Mouse (Mus musculus) erythroblast, embryonic 14.5 days (primary cell): Measurements from ENCODE around the gene Cpne2. TPM values are rescaled to one million over a fixed set of nuclear protein-coding genes. Genes with fewer than 3 reads are reported as not detected.
A peak's percentile ranks its signal among the peaks of the same experiment; 100 is the strongest.

Source experiments
- H3K27me3 ChIP-seq: 2 replicates; pipeline ENCODE4 v1.6.1; 2012; ENCODE audit warnings: inconsistent platforms; ENCODE audit not compliant: control insufficient read depth
- H3K36me3 ChIP-seq: 2 replicates; pipeline ENCODE4 v1.6.1; 2012; ENCODE audit warnings: mild to moderate bottlenecking, inconsistent platforms; ENCODE audit not compliant: control insufficient read depth
- H3K4me1 ChIP-seq: 2 replicates; pipeline ENCODE4 v1.6.1; 2012; ENCODE audit warnings: inconsistent platforms; ENCODE audit not compliant: control insufficient read depth
- H3K4me3 ChIP-seq: replicated peaks from 2 replicates; pipeline ENCODE3; 2012; ENCODE audit warnings: moderate library complexity, mild to moderate bottlenecking, inconsistent platforms
- H3K9me3 ChIP-seq: 2 replicates; pipeline ENCODE4 v1.6.1; 2012; ENCODE audit warnings: low read length, inconsistent platforms, mixed read lengths; ENCODE audit not compliant: control insufficient read depth
- GATA1 ChIP-seq: IDR thresholded peaks from 2 replicates; pipeline ENCODE4 v1.6.1; 2012; ENCODE audit warnings: low read length, inconsistent platforms, mixed read lengths
- TAL1 ChIP-seq: IDR thresholded peaks from 3 replicates; pipeline ENCODE4 v1.6.1; 2012; ENCODE audit warnings: low read length, inconsistent platforms, mixed read lengths
- polyA plus RNA-seq: library from polyadenylated mRNA; stranded (reverse); fragments of >175 nt; gene quantifications from 2 replicates; pipeline ENCODE4 v1.2.3, GENCODE M21; 2012

Gene Cpne2
- polyA plus RNA-seq = 0.06 TPM in 1 of 2 replicates, not detected in the other

DNA sequence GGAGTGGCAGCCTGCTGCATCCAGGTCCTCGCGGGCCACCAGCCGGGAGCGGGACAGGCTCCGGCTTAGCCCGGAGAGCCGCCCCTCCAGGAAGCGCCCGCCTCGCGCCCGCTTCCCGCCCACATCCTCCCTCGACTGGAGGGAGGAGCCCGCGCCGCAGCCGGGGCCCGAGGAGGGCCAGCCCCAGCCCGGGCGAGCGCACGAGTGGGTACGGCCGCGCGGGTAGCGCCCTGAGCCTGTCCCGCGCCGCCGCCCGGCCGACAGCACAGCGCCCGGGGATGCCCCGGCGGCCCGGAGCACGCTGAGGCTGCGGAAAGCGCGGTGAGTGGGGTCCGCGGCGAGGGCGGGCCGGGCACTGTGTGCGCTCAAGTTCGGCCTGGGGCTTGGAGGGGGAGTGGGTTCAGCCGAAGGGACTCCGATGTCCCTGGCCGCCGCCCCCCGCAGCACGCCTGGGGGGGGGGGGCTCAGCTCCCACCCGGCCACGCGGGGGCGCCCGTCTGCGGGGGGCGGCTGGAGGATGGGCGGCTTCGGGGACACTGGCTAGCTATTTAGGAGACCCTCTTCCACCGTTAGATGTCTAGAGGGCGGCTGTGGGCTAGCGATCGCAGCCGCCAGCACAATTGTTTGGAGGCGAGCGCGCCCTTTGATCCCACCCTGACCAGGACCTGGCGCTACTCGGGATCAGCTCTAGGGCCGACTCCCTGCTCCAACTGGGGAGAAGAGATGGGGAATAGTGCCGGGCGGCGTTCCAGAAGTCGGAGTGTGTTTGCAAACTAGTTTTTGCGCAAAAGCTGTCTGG is at the start of gene Cpne2:
Cpne2 (plus strand) TSS at position 118 of the 799 bp plus-strand sequence.
- Histone ChIP-seq H3K36me3 (no peaks in the 10 kb centered on the region), H3K4me3 (peak within 1 kb of the TSS; percentile 49), H3K9me3 (no peaks in the 10 kb centered on the region; the same call in 1 of the 2 replicates), H3K4me1 (no peaks in the 10 kb centered on the region), H3K27me3 (peaks cover 67% of the 10 kb centered on the region)
- TF ChIP-seq TAL1 (no peak), GATA1 (no peak)

DNA sequence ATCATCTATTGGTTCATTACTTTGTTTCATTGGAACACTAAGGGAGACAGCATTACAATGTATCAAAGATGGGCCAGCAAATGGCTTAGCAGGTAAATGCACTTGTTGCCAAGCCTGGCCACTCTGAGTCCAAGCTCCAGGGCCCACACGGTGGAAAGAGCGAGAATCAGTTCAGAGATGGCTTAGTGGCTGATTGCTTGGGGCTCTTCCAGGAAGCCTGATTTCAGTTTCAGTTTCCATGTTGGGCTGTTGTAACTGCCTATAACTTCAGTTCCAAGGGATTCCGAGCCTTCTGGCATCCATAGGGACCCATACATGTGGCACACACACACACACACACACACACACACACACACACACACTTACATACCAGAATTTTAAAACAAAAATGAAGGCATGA is 47.5 kb upstream of the Cpne2 start:
- H3K9me3 ChIP-seq = no peaks in the 10 kb centered on the region
- no peaks in the 10 kb centered on the region for H3K27me3 ChIP-seq
- H3K4me1 ChIP-seq = peaks cover 6% of the 10 kb centered on the region
- H3K4me3 ChIP-seq = no peak overlapping the region
- H3K36me3 ChIP-seq = no peaks in the 10 kb centered on the region
- no peak for TF ChIP-seq GATA1

DNA sequence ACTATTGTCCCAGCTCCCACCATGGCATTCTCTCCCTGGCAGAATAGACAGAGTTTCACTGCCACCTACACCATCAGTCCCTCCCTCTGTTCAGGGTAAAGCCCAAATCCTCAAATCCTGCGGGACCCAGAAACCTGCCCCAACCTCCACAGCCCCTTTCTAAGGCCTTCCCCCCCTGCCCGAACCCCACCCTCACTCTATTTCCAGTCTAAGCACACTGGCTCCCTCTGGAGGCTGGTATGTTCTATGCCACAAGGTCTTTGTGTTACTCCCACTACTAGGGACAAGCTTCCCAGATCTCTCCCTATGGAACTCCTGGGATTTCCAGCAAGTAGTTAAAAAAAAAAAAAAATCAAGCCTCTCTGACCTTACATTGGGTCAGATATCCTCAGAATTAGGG is 46.9 kb upstream of the Cpne2 start:
- no peaks in the 10 kb centered on the region for H3K27me3 ChIP-seq

DNA sequence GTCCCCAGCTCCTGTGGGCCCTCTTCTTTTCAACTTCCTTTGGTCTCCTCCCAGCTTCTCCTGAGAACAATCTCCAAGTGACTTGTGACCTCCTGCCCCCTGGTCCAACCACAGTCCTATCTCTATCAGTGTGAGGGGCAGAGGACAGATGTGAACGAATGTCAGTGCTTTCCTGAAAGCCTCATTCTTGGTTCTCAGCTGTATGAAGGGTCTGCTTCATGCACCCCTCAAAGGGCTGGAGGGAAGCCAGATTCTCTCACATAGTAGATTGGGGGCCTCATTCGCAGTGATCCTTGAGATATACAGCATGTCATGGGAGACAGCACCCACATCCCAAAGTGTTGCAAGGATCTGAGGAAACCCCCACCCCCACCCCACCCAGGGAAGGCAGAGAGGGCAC is 44.8 kb upstream of the Cpne2 start:
- Histone ChIP-seq H3K9me3 (no peaks in the 10 kb centered on the region), H3K36me3 (no peaks in the 10 kb centered on the region), H3K27me3 (no peaks in the 10 kb centered on the region), H3K4me3 (no peak overlapping the region), H3K4me1 (peaks cover 11% of the 10 kb centered on the region)
- no peak for TF ChIP-seq GATA1
- TF ChIP-seq TAL1 = no peak

More for the DNA sequence above, 46.9 kb upstream of the Cpne2 start:
- Histone ChIP-seq H3K9me3 (no peaks in the 10 kb centered on the region), H3K4me1 (peaks cover 6% of the 10 kb centered on the region), H3K36me3 (no peaks in the 10 kb centered on the region), H3K4me3 (no peak overlapping the region)
- no peak for TF ChIP-seq TAL1

DNA sequence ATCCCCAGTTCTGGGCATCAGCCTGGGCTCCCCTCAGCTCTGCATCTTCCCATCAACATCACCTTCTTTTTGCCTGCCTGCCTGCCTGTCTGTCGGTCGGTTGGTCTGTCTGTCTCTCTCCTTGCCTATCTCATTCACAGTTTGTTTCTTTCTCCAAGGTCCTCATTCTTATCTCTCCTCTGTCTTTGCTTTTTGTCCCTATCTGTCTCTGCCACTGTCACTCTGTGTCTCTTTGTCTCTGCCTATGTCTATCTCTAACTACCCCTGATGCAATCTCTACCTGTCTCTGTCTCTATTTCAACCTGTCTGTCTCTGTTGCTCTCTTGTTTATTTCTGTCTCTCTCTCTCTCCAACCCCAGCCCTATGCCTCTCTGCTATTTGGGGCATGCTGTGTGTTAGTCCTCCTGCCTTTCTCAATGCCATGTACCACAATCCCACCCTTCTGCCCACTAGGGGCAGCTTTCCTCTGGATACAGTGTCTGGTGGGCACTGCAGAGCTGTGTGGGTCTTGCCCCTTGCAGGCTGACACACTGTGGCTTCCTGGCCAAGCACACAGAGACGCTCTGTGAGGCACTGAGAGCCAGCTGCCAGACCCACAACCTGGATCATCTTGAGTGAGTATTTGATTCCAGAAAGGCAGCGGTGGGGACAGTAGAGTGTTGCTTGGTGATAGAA is 42.8 kb upstream of the Cpne2 start:
- no peaks in the 10 kb centered on the region for H3K9me3 ChIP-seq
- TF ChIP-seq TAL1 (no peak), GATA1 (no peak)
- H3K27me3 ChIP-seq = no peaks in the 10 kb centered on the region
- peaks cover 11% of the 10 kb centered on the region for H3K4me1 ChIP-seq
- no peaks in the 10 kb centered on the region for H3K36me3 ChIP-seq
- H3K4me3 ChIP-seq = no peak overlapping the region

DNA sequence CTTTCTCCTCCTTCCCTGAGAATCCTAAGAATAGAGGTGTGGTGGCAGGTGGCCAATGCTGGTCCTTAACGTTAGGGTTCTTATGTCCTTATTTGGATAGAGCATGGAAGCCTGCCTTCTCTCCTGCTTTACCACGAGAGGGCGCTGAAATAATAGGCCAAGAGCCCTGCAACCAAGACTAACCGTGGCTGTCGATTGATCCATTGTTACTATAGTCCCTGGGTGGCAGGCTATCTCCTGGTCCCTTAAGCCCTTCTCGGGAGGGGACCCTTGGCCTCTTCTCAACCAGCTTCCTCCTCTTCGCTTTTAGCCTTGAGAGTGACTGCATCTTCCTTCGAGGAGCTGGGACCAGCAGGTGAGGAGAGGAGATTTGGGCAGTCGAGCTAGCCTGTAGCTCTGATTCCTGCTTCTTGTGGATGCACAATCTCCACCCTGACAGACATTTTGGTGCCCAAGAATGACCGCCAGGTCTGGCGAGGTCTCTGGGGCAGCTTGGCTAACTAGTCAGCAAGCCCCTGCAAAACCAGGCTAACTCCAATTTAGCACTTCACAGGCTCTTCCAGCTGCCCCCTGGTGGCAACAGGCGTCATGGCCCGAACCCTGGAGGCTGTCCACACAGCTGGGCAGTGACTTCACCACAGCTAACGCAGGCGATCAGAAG is 40.6 kb upstream of the Cpne2 start:
- TF ChIP-seq GATA1 (no peak), TAL1 (no peak)
- H3K36me3 ChIP-seq = no peaks in the 10 kb centered on the region
- H3K4me1 ChIP-seq = peaks cover 11% of the 10 kb centered on the region
- H3K9me3 ChIP-seq = no peaks in the 10 kb centered on the region
- H3K27me3 ChIP-seq = no peaks in the 10 kb centered on the region
- peak overlapping the region; percentile 2 for H3K4me3 ChIP-seq

DNA sequence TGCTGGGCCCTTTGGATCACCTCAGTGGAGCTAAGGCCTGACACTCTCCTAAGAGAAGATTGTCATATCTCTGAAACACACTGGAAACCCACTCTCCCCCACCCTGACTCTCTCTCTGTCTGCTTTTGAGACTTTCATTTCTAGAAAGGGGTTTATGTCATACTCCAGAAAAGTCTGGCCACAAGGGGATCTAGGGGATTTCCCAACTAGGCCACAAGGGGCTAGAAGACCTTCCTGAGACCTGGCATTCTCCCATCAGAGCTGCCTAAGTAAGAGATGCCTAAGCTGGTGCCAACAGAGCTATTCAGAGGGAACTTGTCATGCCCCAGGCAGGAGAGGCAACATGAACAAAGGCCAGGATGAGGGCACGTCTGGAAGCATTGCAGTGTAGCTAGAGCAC is 39.5 kb upstream of the Cpne2 start:
- Histone ChIP-seq H3K4me1 (peaks cover 11% of the 10 kb centered on the region), H3K9me3 (no peaks in the 10 kb centered on the region), H3K36me3 (no peaks in the 10 kb centered on the region), H3K27me3 (no peaks in the 10 kb centered on the region), H3K4me3 (no peak overlapping the region)
- TF ChIP-seq GATA1 = no peak
- no peak for TF ChIP-seq TAL1

DNA sequence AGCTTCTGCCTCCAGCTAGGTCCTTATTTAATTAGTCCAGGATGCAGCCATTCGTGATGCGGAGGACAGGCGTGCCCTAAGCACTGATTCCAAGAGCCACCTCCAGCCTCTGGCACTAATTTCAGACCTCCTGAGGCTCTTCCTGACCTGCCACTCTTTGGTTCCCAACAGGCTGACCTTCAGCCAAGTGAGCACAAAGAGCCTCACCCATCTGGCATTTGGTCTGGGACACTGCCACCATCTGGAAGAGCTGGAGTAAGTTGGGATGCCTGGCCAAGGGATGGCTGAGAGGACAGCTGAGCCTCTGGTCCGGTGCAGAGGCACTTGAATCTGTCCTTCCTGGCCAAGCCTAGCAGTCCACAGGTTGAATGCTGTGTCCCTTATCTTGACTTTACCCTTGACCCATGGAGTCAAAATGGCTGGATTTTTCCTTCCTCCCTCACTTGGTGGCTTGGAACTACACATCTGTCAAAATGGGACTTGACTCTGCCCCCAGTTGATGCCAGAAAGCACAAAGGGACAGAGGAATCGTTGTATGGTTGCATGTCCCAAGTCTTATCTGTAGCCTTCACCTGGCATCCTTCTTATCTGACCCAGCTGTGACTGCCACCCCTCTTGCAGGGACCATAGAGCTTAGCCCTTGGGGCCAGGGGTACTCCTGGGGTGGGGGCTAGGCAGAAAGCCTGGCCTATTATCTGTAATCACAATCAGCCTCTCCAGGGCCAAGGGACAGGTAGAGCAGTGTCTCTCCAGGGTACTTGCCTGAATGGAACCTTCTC is 17.2 kb upstream of the Cpne2 start:
- no peak overlapping the region for H3K4me3 ChIP-seq
- H3K27me3 ChIP-seq = peaks cover 2% of the 10 kb centered on the region
- H3K36me3 ChIP-seq = no peaks in the 10 kb centered on the region
- no peaks in the 10 kb centered on the region for H3K9me3 ChIP-seq
- TF ChIP-seq TAL1 (no peak), GATA1 (no peak)
- peaks cover 8% of the 10 kb centered on the region for H3K4me1 ChIP-seq
